Mouse (Mus musculus): ENCODE data around the gene Sik3. TPM values are rescaled to one million over a fixed set of nuclear protein-coding genes. Genes with fewer than 3 reads are reported as not detected.

Sik3 gene
- polyA plus RNA-seq (2014; fragmentation: Nextera tagmentation; extraction: Ambion mirVana) = 7.5 and 9.6 TPM in 2 replicates

DNA sequence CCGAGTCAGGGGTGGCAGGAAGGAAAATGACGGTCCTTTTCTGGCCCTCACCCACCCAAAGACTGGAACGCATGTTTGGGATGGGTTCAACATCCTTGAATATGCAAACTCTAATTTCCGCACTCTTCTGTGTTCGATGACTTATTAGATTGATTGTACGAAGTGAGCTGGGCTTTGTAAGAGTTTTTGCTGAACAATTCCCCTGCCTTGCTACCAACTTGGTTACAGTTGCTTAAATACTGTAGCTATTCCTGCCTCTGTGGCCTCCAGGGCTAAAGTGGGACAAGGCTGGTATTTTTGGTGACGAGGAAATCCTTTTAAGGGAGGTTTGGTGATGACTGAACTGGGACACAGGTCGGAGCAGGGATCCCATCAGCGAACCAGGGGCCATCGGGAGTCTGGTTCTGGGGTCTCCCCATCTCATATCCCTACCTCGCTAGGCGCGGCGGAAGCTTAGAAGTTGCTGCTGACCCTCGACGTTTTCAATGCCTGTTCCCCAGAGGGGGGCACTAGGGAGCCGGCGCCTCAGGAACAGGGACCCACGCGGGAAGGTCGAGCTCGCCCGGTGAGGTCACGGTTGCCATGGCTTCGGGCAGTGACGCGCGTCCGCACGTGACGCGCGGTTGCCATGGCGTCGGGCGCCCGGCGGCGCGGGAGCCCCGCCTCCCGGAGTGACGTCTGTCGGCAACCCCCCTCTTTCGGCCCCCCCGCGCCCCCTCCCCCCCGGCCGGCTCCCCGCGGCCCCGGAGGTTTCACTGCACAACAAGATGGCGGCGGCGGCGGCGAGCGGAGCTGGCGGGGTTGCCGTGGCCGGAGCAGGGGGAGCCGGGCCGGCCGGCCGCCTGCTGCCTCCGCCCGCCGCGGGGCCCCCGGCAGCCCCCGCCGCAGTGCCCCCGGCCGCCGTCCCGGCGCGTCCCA is at the start of gene Sik3, which contains the start of gene Pafah1b2:
Gene Sik3 (plus strand): TSS at position 730 of the 918 bp plus-strand sequence.
Gene Pafah1b2 (minus strand): TSS at position 600 of the 918 bp plus-strand sequence.
- peak; percentile 85 for ATAC-seq (replicated peaks; ENCODE audit: low FRiP score, low TSS enrichment, low read depth)
- WGBS = 2% methylated on average over 60 of the region's 78 CpGs

GRCm38 (mm10) chr9:45963577-45963976 is 49.0 kb upstream of the Sik3 start:
- no peak for DNase-seq (ENCODE audit: low spot score)
- no peak overlapping the region for H3K4me2 ChIP-seq (ENCODE audit: low read length)
- WGBS = 91% methylated on average over 6 of the region's 6 CpGs
- H3K4me1 ChIP-seq (replicated peaks; ENCODE audit: control insufficient read depth, insufficient read depth, low read length) = no peaks in the 10 kb centered on the region
- H3K4me3 ChIP-seq (ENCODE audit: low read depth, low read length) = no peak overlapping the region
- no peak overlapping the region for H3K27ac ChIP-seq (ENCODE audit: low read depth)
- H3K9me3 ChIP-seq (ENCODE audit: control insufficient read depth, low read length) = no peaks in the 10 kb centered on the region
- H3K27me3 ChIP-seq (replicated peaks; ENCODE audit: control insufficient read depth, insufficient read depth, low read length) = no peaks in the 10 kb centered on the region
- H3K36me3 ChIP-seq (ENCODE audit: control insufficient read depth, insufficient read depth, low read length) = peaks cover 69% of the 10 kb centered on the region
- H3K9ac ChIP-seq (ENCODE audit: low read length) = no peak overlapping the region
- ATAC-seq (replicated peaks; ENCODE audit: low FRiP score, low TSS enrichment, low read depth) = no peak

More for the DNA sequence above, at the start of gene Sik3, which contains the start of gene Pafah1b2:
- H3K9ac ChIP-seq (ENCODE audit: low read length) = peak within 1 kb of the TSS; percentile 98
- H3K27me3 ChIP-seq (replicated peaks; ENCODE audit: control insufficient read depth, insufficient read depth, low read length) = no peaks in the 10 kb centered on the region
- H3K36me3 ChIP-seq (ENCODE audit: control insufficient read depth, insufficient read depth, low read length) = no peaks in the 10 kb centered on the region
- no peaks in the 10 kb centered on the region for H3K9me3 ChIP-seq (ENCODE audit: control insufficient read depth, low read length)
- H3K27ac ChIP-seq (ENCODE audit: low read depth) = peak within 1 kb of the TSS; percentile 91
- DNase-seq (ENCODE audit: low spot score) = peak; percentile 96
- H3K4me2 ChIP-seq (ENCODE audit: low read length) = peak within 1 kb of the TSS; percentile 96
- H3K4me3 ChIP-seq (ENCODE audit: low read depth, low read length) = peak within 1 kb of the TSS; percentile 97
- peaks cover 37% of the 10 kb centered on the region for H3K4me1 ChIP-seq (replicated peaks; ENCODE audit: control insufficient read depth, insufficient read depth, low read length)

- 87% methylated on average over 2 of the region's 2 CpGs for WGBS
- Histone ChIP-seq H3K4me1 (replicated peaks; ENCODE audit: control insufficient read depth, insufficient read depth, low read length) (peaks cover 12% of the 10 kb centered on the region; the same call in 1 of the 2 replicates), H3K9me3 (ENCODE audit: control insufficient read depth, low read length) (no peaks in the 10 kb centered on the region), H3K27me3 (replicated peaks; ENCODE audit: control insufficient read depth, insufficient read depth, low read length) (no peaks in the 10 kb centered on the region), H3K4me2 (ENCODE audit: low read length) (no peak overlapping the region), H3K9ac (ENCODE audit: low read length) (no peak overlapping the region), H3K27ac (ENCODE audit: low read depth) (no peak overlapping the region), H3K36me3 (ENCODE audit: control insufficient read depth, insufficient read depth, low read length) (peaks cover 59% of the 10 kb centered on the region), H3K4me3 (ENCODE audit: low read depth, low read length) (no peak overlapping the region)
- ATAC-seq (replicated peaks; ENCODE audit: low FRiP score, low TSS enrichment, low read depth) (no peak), DNase-seq (ENCODE audit: low spot score) (no peak)
Observed at GRCm38 (mm10) chr9:45976884-45977283, 35.7 kb upstream of the Sik3 start.

DNA sequence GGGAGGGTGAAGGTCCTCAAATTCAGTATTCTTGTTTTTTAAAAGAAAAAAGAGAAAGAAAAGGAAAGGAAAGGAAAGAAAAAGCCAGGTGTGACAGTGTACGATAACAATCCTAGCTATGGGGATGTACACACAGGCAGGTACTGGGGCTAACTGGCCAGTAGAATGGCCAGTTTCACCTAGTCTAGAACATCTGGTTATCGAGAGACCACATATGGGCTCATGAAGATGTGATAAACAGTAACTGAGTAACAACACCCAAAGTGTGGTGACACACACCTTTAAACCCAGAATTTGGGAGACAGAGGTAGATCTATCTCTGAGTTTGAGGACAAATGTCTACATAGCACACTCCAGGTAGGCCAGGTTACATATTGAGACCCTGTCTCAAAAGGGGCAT is 32.8 kb upstream of the Sik3 start:
- no peak for ATAC-seq (replicated peaks; ENCODE audit: low FRiP score, low TSS enrichment, low read depth)
- 91% methylated on average over 2 of the region's 2 CpGs for WGBS
- H3K4me3 ChIP-seq (ENCODE audit: low read depth, low read length) = no peak overlapping the region

GRCm38 (mm10) chr9:45980611-45981010 is 32.0 kb upstream of the Sik3 start:
- ATAC-seq (replicated peaks; ENCODE audit: low FRiP score, low TSS enrichment, low read depth) (no peak), DNase-seq (ENCODE audit: low spot score) (no peak)
- no peaks in the 10 kb centered on the region for H3K27me3 ChIP-seq (replicated peaks; ENCODE audit: control insufficient read depth, insufficient read depth, low read length)
- WGBS = 83% methylated on average over 1 of the region's 1 CpGs
- H3K36me3 ChIP-seq (ENCODE audit: control insufficient read depth, insufficient read depth, low read length) = peaks cover 22% of the 10 kb centered on the region
- no peaks in the 10 kb centered on the region for H3K9me3 ChIP-seq (ENCODE audit: control insufficient read depth, low read length)
- H3K9ac ChIP-seq (ENCODE audit: low read length) = no peak overlapping the region
- H3K27ac ChIP-seq (ENCODE audit: low read depth) = no peak overlapping the region
- peaks cover 27% of the 10 kb centered on the region for H3K4me1 ChIP-seq (replicated peaks; ENCODE audit: control insufficient read depth, insufficient read depth, low read length)
- H3K4me2 ChIP-seq (ENCODE audit: low read length) = no peak overlapping the region
- H3K4me3 ChIP-seq (ENCODE audit: low read depth, low read length) = no peak overlapping the region

More for the DNA sequence above, 32.8 kb upstream of the Sik3 start:
- Histone ChIP-seq H3K9ac (ENCODE audit: low read length) (no peak overlapping the region), H3K4me2 (ENCODE audit: low read length) (no peak overlapping the region), H3K4me1 (replicated peaks; ENCODE audit: control insufficient read depth, insufficient read depth, low read length) (peaks cover 27% of the 10 kb centered on the region), H3K9me3 (ENCODE audit: control insufficient read depth, low read length) (no peaks in the 10 kb centered on the region), H3K27me3 (replicated peaks; ENCODE audit: control insufficient read depth, insufficient read depth, low read length) (no peaks in the 10 kb centered on the region), H3K27ac (ENCODE audit: low read depth) (no peak overlapping the region), H3K36me3 (ENCODE audit: control insufficient read depth, insufficient read depth, low read length) (peaks cover 31% of the 10 kb centered on the region)
- no peak for DNase-seq (ENCODE audit: low spot score)

DNA sequence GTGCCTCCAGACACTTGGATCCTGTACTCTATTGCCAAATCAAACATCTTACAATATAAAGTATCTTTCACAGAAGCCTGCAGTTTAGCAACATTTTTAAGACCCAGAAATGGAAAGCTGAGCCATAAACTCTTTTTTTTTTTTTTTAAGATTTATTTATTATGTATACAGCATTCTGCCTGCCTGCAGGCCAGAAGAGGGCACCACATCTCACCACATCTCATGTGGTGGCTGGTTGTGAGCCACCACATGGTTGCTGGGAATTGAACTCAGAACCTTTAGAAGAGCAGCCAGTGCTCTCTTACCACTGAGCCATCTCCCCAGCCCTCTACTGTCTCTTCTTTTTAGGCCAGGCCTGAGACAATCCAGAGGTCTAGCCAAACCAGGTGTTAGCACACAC is 31.3 kb upstream of the Sik3 start:
- no peaks in the 10 kb centered on the region for H3K27me3 ChIP-seq (replicated peaks; ENCODE audit: control insufficient read depth, insufficient read depth, low read length)
- H3K4me1 ChIP-seq (replicated peaks; ENCODE audit: control insufficient read depth, insufficient read depth, low read length) = peaks cover 27% of the 10 kb centered on the region
- H3K9ac ChIP-seq (ENCODE audit: low read length) = no peak overlapping the region
- H3K4me2 ChIP-seq (ENCODE audit: low read length) = no peak overlapping the region
- H3K36me3 ChIP-seq (ENCODE audit: control insufficient read depth, insufficient read depth, low read length) = peaks cover 16% of the 10 kb centered on the region; the same call in 1 of the 2 replicates
- H3K27ac ChIP-seq (ENCODE audit: low read depth) = no peak overlapping the region
- DNase-seq (ENCODE audit: low spot score) = no peak
- no peak overlapping the region for H3K4me3 ChIP-seq (ENCODE audit: low read depth, low read length)
- no peak for ATAC-seq (replicated peaks; ENCODE audit: low FRiP score, low TSS enrichment, low read depth)
- no peaks in the 10 kb centered on the region for H3K9me3 ChIP-seq (ENCODE audit: control insufficient read depth, low read length)

DNA sequence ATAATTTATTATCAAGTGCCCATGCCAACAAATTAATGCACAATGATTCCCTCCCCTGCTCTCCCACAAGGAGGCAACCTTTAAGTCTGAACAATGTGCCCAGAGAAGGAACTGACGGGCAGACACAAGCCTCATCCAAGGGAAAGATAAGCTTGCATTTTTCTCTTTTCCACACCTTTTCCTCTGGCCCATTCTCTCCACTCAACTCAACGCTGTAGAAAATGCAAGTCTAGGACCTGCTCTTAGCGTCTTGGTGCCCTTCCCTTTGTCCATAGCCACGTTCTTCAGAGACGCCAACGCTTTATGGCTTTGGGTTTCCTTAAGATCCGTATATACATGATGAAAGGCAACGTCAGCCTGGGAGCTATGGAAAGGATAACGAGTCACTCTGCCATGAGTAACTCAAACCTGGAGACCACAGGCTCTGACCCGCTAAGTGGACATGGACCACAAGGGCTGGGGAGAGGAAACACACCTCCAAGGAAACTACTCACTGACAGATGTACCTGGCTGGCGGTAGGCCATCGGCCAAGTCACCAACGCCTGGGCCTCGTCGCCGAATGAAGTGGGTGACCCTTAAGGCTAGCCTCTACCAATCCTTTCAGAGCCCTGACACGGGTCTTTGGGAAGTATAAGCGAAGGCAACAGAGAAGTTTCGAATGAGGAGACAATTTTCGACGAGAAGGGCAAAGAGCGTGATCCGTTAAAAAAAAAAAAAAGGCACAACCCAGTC is 28.8 kb upstream of the Sik3 start:
- peaks cover 27% of the 10 kb centered on the region for H3K4me1 ChIP-seq (replicated peaks; ENCODE audit: control insufficient read depth, insufficient read depth, low read length)
- H3K36me3 ChIP-seq (ENCODE audit: control insufficient read depth, insufficient read depth, low read length) = 0 out of 2 replicates have a peak, but pooled peaks cover 6% of the 10 kb centered on the region
- H3K27ac ChIP-seq (ENCODE audit: low read depth) = peak overlapping the region; percentile 88
- no peak for ATAC-seq (replicated peaks; ENCODE audit: low FRiP score, low TSS enrichment, low read depth)
- H3K27me3 ChIP-seq (replicated peaks; ENCODE audit: control insufficient read depth, insufficient read depth, low read length) = no peaks in the 10 kb centered on the region
- WGBS = under 1% methylated on average over 23 of the region's 23 CpGs
- DNase-seq (ENCODE audit: low spot score) = peak; percentile 77
- H3K9me3 ChIP-seq (ENCODE audit: control insufficient read depth, low read length) = no peaks in the 10 kb centered on the region
- H3K9ac ChIP-seq (ENCODE audit: low read length) = peak overlapping the region; percentile 97
- H3K4me2 ChIP-seq (ENCODE audit: low read length) = peak overlapping the region; percentile 74
- peak overlapping the region; percentile 86 for H3K4me3 ChIP-seq (ENCODE audit: low read depth, low read length)

DNA sequence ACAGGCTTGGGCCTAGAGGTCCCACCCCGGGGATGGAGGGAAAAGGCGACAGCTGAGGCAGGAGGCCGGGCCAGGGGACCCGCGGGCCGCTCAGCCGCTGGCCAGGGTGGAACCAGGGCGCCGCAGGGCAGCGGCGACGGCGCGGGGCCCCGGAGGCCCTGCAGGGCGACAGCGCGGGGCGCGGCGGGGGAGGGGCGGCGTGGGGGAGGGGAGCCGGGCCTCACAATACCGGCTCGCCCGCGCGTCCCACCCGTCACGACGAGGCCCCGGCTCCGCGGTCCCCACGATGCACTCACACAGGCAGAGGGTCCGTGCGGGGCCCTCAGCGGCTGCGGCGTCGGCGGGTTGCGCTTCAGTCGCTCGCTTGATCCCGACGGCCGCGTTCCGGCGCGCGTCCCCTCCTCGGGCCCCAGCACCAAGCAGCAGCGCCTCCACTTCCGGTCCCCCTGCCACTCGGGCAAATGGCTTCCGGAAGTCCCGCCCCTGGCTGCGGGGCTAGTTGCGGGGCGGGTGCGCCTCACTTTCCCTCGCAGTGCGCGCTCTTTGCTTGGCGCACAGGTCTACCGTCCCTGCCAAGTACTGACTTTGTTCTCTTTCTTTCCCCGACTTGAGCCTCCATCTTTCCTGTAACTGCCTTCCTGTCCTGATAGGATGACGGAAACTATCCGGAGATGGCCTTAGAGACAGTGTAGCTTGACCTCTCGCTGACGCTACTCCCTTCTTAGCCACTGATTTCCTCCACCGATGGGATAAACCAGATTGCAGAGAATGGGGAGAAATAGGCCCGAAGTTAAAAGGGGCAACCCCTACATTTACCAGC is 28.0 kb upstream of the Sik3 start:
- WGBS = under 1% methylated on average over 70 of the region's 76 CpGs
- Histone ChIP-seq H3K4me1 (replicated peaks; ENCODE audit: control insufficient read depth, insufficient read depth, low read length) (peaks cover 27% of the 10 kb centered on the region), H3K9ac (ENCODE audit: low read length) (peak overlapping the region; percentile 97), H3K27ac (ENCODE audit: low read depth) (peak overlapping the region; percentile 88), H3K4me3 (ENCODE audit: low read depth, low read length) (peak overlapping the region; percentile 86), H3K27me3 (replicated peaks; ENCODE audit: control insufficient read depth, insufficient read depth, low read length) (no peaks in the 10 kb centered on the region), H3K9me3 (ENCODE audit: control insufficient read depth, low read length) (no peaks in the 10 kb centered on the region), H3K4me2 (ENCODE audit: low read length) (peak overlapping the region; percentile 74), H3K36me3 (ENCODE audit: control insufficient read depth, insufficient read depth, low read length) (0 out of 2 replicates have a peak, but pooled peaks cover 4% of the 10 kb centered on the region)
- ATAC-seq (replicated peaks; ENCODE audit: low FRiP score, low TSS enrichment, low read depth) (peak; percentile 90), DNase-seq (ENCODE audit: low spot score) (peak; percentile 96)

All from intestine, embryonic 14.5 days (tissue).